Mouse (Mus musculus) T-cell, adult 2 months (primary cell): Measurements from ENCODE around the gene Zfp324.

Experiments
- DNase-seq: peaks from one replicate; pipeline ENCODE4 v3.0.0; 2022; ENCODE audit warnings: low spot score

The Zfp324 gene

GRCm38 (mm10) chr7:12966104-12966845, 637 bp downstream of the Zfp324 start:
- DNase-seq, result peak; percentile 52

- DNase-seq, result no peak
These were observed 5.3 kb downstream of the Zfp324 start for GRCm38 (mm10) chr7:12970906-12971305.

- peak; percentile 99 for DNase-seq
These were observed 12.2 kb downstream of the Zfp324 start, which contains the start of gene Zfp446 for GRCm38 (mm10) chr7:12977682-12978389. Gene Zfp446 (plus strand): TSS chr7:12977848.

- no peak for DNase-seq
These were observed 13.5 kb downstream of the Zfp324 start for GRCm38 (mm10) chr7:12978931-12979722.

GRCm38 (mm10) chr7:12979776-12980175, 14.1 kb downstream of the Zfp324 start:
- DNase-seq, result no peak

- no peak for DNase-seq
These were observed 14.7 kb downstream of the Zfp324 start for GRCm38 (mm10) chr7:12980291-12980690.

- no peak for DNase-seq
These were observed 20.1 kb downstream of the Zfp324 start for GRCm38 (mm10) chr7:12985724-12986123.

GRCm38 (mm10) chr7:12986906-12987305, 21.3 kb downstream of the Zfp324 start:
- DNase-seq, result no peak

- DNase-seq, result no peak
These were observed 22.0 kb downstream of the Zfp324 start for GRCm38 (mm10) chr7:12987409-12988189.

- peak; percentile 63 for DNase-seq
These were observed 26.6 kb downstream of the Zfp324 start for GRCm38 (mm10) chr7:12992222-12992621.

GRCm38 (mm10) chr7:12993148-12993547, 27.5 kb downstream of the Zfp324 start:
- DNase-seq, result no peak

GRCm38 (mm10) chr7:12995862-12996261, 30.2 kb downstream of the Zfp324 start:
- no peak for DNase-seq

- no peak for DNase-seq
These were observed 31.6 kb downstream of the Zfp324 start for GRCm38 (mm10) chr7:12997230-12997629.

GRCm38 (mm10) chr7:12998053-12998452, 32.4 kb downstream of the Zfp324 start, which contains the start of gene Slc27a5:
Gene Slc27a5 (minus strand): TSS chr7:12998192.
- no peak for DNase-seq

GRCm38 (mm10) chr7:12998851-12999250, 33.2 kb downstream of the Zfp324 start, which contains the start of gene Trim28:
Gene Trim28 (plus strand): TSS chr7:12999114.
- DNase-seq, result no peak

GRCm38 (mm10) chr7:13001584-13001983, 35.9 kb downstream of the Zfp324 start:
- no peak for DNase-seq

- no peak for DNase-seq
These were observed 37.7 kb downstream of the Zfp324 start for GRCm38 (mm10) chr7:13003380-13003779.

- DNase-seq, result no peak
These were observed 40.4 kb downstream of the Zfp324 start for GRCm38 (mm10) chr7:13006011-13006410.

GRCm38 (mm10) chr7:13006531-13006930, 40.9 kb downstream of the Zfp324 start:
- DNase-seq, result no peak

- no peak for DNase-seq
These were observed 41.9 kb downstream of the Zfp324 start for GRCm38 (mm10) chr7:13007341-13008092.
